Mouse (Mus musculus) heart, adult 2 months (tissue): Measurements from ENCODE around the gene Ghr.

Experiments used
- CTCF ChIP-seq: fragments of 200-600 bp; IDR thresholded peaks from 2 replicates; pipeline ENCODE4 v1.8.1; 2022; ENCODE audit warnings: antibody characterized with exemption, mild to moderate bottlenecking, moderate library complexity
- EP300 ChIP-seq: fragments of 200-500 bp; IDR thresholded peaks from 2 replicates; pipeline ENCODE4 v1.6.1; 2011; ENCODE audit warnings: low read depth, low read length, control low read depth; ENCODE audit not compliant: insufficient read depth
- POLR2A ChIP-seq: fragments of 200-500 bp; IDR thresholded peaks from 2 replicates; pipeline ENCODE4 v1.6.1; 2011; ENCODE audit warnings: mild to moderate bottlenecking, low read depth, low read length, control low read depth; ENCODE audit not compliant: insufficient read depth

DNA sequence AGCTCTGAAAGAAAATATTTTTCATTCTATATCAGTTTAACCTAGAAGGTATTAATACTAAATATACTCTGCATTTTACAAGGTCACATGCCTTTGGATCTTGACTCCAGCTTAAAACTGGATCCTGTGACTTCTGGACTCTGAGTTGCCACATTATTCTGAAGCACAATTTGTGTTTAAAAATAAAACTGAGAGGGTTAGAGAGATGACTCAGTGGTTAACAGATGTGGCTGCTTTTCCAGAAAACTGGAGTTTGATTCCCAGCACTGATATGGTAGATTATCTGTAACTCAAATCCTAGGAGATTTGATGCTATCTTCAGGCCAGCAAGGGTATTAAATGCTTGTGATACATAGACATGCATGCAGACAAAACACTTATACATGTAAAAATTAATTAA is 28.7 kb upstream of the Ghr start:
- TF ChIP-seq POLR2A (no peak), CTCF (no peak), EP300 (no peak)
